Mouse (Mus musculus): Measurements from ENCODE around the gene Gm27027.

GRCm38 (mm10) chr2:93944099-93944498 is 52.1 kb downstream of the Gm27027 start:
- no peak for TF ChIP-seq GATA1 (IDR thresholded peaks at IDR 0.05; ENCODE audit: low read length)
- TF ChIP-seq TAL1 (IDR thresholded peaks at IDR 0.05; ENCODE audit: low read length): no peak

Data from erythroblast, embryonic 14.5 days (primary cell).